Mouse (Mus musculus): ENCODE data around the gene BC025920. TPM values are rescaled to one million over a fixed set of nuclear protein-coding genes. Genes with fewer than 3 reads are reported as not detected.
A peak's percentile ranks its signal among the peaks of the same experiment; 100 is the strongest.

BC025920 gene
- polyA plus RNA-seq, 1 experiment from 2014 or later: 1.8 TPM

GRCm38 (mm10) chr10:81575695-81576094, 30.4 kb upstream of the BC025920 start:
- WGBS: 1% methylated on average over 6 of the region's 6 CpGs
- H3K9ac ChIP-seq: peak overlapping the region; percentile 76
- no peak overlapping the region for H3K27ac ChIP-seq
- peak overlapping the region; percentile 84 for H3K4me2 ChIP-seq
- no peaks in the 10 kb centered on the region for H3K9me3 ChIP-seq
- no peak for ATAC-seq (replicated peaks)
- peaks cover 70% of the 10 kb centered on the region for H3K27me3 ChIP-seq (replicated peaks)
- H3K4me1 ChIP-seq: peaks cover 37% of the 10 kb centered on the region
- peak overlapping the region; percentile 58 for H3K4me3 ChIP-seq
- no peaks in the 10 kb centered on the region for H3K36me3 ChIP-seq (replicated peaks)

- Histone ChIP-seq H3K27me3 (replicated peaks) (peaks cover 70% of the 10 kb centered on the region), H3K36me3 (replicated peaks) (no peaks in the 10 kb centered on the region), H3K4me3 (no peak overlapping the region), H3K4me2 (no peak overlapping the region), H3K9me3 (no peaks in the 10 kb centered on the region), H3K4me1 (peaks cover 19% of the 10 kb centered on the region), H3K9ac (no peak overlapping the region), H3K27ac (no peak overlapping the region)
- 61% methylated on average over 4 of the region's 4 CpGs for WGBS
- ATAC-seq (replicated peaks): no peak
Measured at GRCm38 (mm10) chr10:81579967-81580366, 26.1 kb upstream of the BC025920 start.

- 0 out of 2 replicates have a peak, but pooled peaks cover 3% of the 10 kb centered on the region for H3K36me3 ChIP-seq (replicated peaks)
- H3K4me2 ChIP-seq: no peak overlapping the region
- peaks cover 70% of the 10 kb centered on the region for H3K27me3 ChIP-seq (replicated peaks)
- no peak for ATAC-seq (replicated peaks)
- WGBS: 67% methylated on average over 25 of the region's 25 CpGs
- no peak overlapping the region for H3K27ac ChIP-seq
- peaks cover 13% of the 10 kb centered on the region for H3K4me1 ChIP-seq
- H3K4me3 ChIP-seq: no peak overlapping the region
- H3K9ac ChIP-seq: no peak overlapping the region
- no peaks in the 10 kb centered on the region; the same call in 1 of the 2 replicates for H3K9me3 ChIP-seq
Measured at GRCm38 (mm10) chr10:81580441-81581070, 25.5 kb upstream of the BC025920 start.

DNA sequence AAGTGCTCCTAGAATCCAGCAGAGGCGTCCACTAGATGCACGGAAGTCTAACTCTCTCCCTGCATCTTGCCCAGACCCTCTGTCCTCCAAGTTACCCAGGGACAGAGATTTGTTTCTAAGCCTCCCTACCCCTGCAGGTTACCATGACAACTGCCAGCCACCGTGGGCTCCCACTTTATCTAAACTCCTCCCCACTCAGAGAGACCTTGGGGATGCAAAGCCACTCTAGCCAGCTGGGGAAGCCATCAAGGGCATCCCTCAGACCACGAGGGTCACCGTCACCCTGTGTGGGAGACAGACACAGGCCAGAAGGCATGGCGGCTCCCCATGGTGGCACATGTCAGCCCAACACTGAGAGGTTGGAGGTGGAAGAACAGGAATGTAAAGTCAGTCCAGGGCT, 22.7 kb upstream of the BC025920 start:
- peaks cover 51% of the 10 kb centered on the region for H3K27me3 ChIP-seq (replicated peaks)
- H3K36me3 ChIP-seq (replicated peaks): 0 out of 2 replicates have a peak, but pooled peaks cover 3% of the 10 kb centered on the region
- H3K9ac ChIP-seq: no peak overlapping the region
- H3K27ac ChIP-seq: no peak overlapping the region
- 0 out of 2 replicates have a peak, but pooled peaks cover 5% of the 10 kb centered on the region for H3K4me1 ChIP-seq
- WGBS: 37% methylated on average over 6 of the region's 6 CpGs
- H3K9me3 ChIP-seq: no peaks in the 10 kb centered on the region; the same call in 1 of the 2 replicates
- no peak overlapping the region for H3K4me3 ChIP-seq
- no peak overlapping the region for H3K4me2 ChIP-seq
- ATAC-seq (replicated peaks): no peak

GRCm38 (mm10) chr10:81588739-81589138, 17.3 kb upstream of the BC025920 start:
- no peak for ATAC-seq (replicated peaks)
- Histone ChIP-seq H3K9ac (no peak overlapping the region), H3K9me3 (no peaks in the 10 kb centered on the region; the same call in 1 of the 2 replicates), H3K4me3 (no peak overlapping the region), H3K36me3 (replicated peaks) (0 out of 2 replicates have a peak, but pooled peaks cover 3% of the 10 kb centered on the region), H3K4me1 (no peaks in the 10 kb centered on the region), H3K4me2 (no peak overlapping the region), H3K27ac (no peak overlapping the region), H3K27me3 (replicated peaks) (peaks cover 22% of the 10 kb centered on the region)
- WGBS: 77% methylated on average over 7 of the region's 7 CpGs

DNA sequence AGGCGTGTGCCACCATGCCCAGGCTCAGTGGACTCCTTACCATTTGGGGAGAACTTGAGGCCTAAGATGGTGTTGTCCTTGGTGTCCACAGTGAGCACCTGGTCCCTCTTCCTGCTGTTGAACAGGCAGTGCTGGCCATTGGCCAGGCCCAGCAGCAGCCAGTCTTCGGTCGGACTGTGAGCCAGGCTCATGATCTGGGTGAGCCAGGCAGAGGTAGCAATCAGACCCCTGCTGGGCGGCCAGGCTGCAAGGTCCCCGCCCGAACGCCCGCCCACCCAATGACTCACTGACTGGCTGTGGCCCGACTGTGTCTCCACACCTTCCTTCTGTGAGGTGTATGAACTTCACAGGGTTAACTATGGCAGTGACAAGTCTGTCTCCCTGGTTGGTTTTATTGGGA, 14.2 kb upstream of the BC025920 start:
- 76% methylated on average over 9 of the region's 9 CpGs for WGBS

DNA sequence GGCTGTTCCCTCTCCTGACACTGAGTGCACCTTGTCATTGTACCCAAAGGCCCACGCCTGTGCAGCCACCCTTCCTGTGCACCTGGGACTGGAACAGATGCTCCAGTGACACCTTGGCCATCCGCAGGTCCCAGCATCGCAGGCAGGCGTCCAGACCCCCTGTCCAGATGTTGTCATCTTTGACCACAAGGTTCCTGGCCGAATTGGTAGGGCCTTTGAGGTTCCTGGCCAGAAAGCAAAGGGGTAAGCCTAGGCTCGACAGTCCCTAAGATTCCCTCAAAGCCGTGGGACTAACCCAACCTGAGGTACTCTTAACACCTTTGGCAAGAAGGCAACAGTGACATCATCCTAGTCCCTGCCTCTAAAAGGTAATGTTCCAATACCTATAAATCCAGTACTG, 13.4 kb upstream of the BC025920 start:
- no peak overlapping the region for H3K27ac ChIP-seq
- no peaks in the 10 kb centered on the region for H3K9me3 ChIP-seq
- H3K4me1 ChIP-seq: peaks cover 28% of the 10 kb centered on the region
- no peak overlapping the region for H3K4me2 ChIP-seq
- H3K9ac ChIP-seq: no peak overlapping the region
- H3K27me3 ChIP-seq (replicated peaks): peaks cover 36% of the 10 kb centered on the region
- no peak overlapping the region for H3K4me3 ChIP-seq
- WGBS: 85% methylated on average over 7 of the region's 7 CpGs
- no peak for ATAC-seq (replicated peaks)
- H3K36me3 ChIP-seq (replicated peaks): no peaks in the 10 kb centered on the region

More for the DNA sequence above, 14.2 kb upstream of the BC025920 start:
- H3K27ac ChIP-seq: no peak overlapping the region
- no peak overlapping the region for H3K4me2 ChIP-seq
- no peak overlapping the region for H3K9ac ChIP-seq
- no peaks in the 10 kb centered on the region for H3K9me3 ChIP-seq
- peaks cover 38% of the 10 kb centered on the region for H3K27me3 ChIP-seq (replicated peaks)
- peaks cover 20% of the 10 kb centered on the region for H3K4me1 ChIP-seq
- no peak overlapping the region for H3K4me3 ChIP-seq
- ATAC-seq (replicated peaks): no peak
- no peaks in the 10 kb centered on the region for H3K36me3 ChIP-seq (replicated peaks)

DNA sequence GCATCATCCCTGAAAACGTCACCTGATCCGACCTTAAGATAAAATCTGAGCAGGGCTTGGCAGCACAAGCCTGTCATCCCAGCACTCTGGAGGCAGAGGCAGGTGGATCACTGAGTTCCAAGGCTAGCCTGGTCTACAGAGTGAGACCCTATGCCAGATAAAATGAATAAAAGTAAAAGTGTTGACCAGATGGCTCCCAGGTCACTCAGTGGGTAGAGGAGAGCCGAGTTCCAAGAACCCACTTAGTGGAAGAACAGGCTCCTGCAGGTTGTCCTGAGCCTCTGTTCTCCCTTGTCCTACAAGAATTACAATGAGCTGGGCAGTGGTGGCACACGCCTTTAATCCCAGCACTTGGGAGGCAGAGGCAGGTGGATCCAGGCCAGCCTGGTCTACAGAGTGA, 12.8 kb upstream of the BC025920 start:
- no peak overlapping the region for H3K4me2 ChIP-seq
- H3K36me3 ChIP-seq (replicated peaks): no peaks in the 10 kb centered on the region
- no peak for ATAC-seq (replicated peaks)
- no peak overlapping the region for H3K27ac ChIP-seq
- peaks cover 34% of the 10 kb centered on the region for H3K4me1 ChIP-seq
- no peak overlapping the region for H3K4me3 ChIP-seq
- peaks cover 33% of the 10 kb centered on the region for H3K27me3 ChIP-seq (replicated peaks)
- H3K9ac ChIP-seq: no peak overlapping the region
- 66% methylated on average over 4 of the region's 4 CpGs for WGBS
- no peaks in the 10 kb centered on the region for H3K9me3 ChIP-seq

- no peak overlapping the region for H3K4me2 ChIP-seq
- no peaks in the 10 kb centered on the region for H3K9me3 ChIP-seq
- H3K27ac ChIP-seq: no peak overlapping the region
- H3K27me3 ChIP-seq (replicated peaks): peaks cover 36% of the 10 kb centered on the region
- no peak overlapping the region for H3K4me3 ChIP-seq
- no peak for ATAC-seq (replicated peaks)
- peaks cover 35% of the 10 kb centered on the region for H3K4me1 ChIP-seq
- H3K9ac ChIP-seq: no peak overlapping the region
- H3K36me3 ChIP-seq (replicated peaks): no peaks in the 10 kb centered on the region
- 79% methylated on average over 18 of the region's 18 CpGs for WGBS
Measured at GRCm38 (mm10) chr10:81593935-81594334, 12.1 kb upstream of the BC025920 start.

DNA sequence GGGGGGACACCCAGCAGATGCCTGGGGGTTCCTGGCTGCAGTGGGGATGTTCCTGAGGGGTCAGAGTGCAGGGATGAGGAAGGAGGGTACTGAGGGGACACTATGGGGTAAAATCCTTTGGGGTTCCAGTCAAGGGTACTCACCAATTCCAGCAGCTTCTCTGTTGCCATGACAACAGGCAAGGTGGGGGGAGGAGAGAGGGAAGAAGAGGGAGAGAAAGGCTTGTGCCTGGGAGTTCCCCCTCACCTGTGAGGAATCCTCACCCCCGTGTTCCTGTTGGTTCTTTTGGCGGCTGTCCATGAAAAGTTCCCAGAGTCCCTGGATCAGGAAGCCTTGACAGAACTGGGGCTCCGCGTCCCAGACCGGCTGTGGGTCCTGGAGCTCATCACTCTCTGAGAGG, 10.5 kb upstream of the BC025920 start:
- ATAC-seq (replicated peaks): no peak
- 39% methylated on average over 5 of the region's 5 CpGs for WGBS
- H3K9me3 ChIP-seq: no peaks in the 10 kb centered on the region
- H3K27me3 ChIP-seq (replicated peaks): peaks cover 51% of the 10 kb centered on the region
- peaks cover 41% of the 10 kb centered on the region for H3K4me1 ChIP-seq
- no peak overlapping the region for H3K4me2 ChIP-seq
- no peaks in the 10 kb centered on the region for H3K36me3 ChIP-seq (replicated peaks)
- no peak overlapping the region for H3K9ac ChIP-seq
- H3K4me3 ChIP-seq: no peak overlapping the region
- H3K27ac ChIP-seq: no peak overlapping the region

- H3K4me3 ChIP-seq: no peak overlapping the region
- peak overlapping the region; percentile 71; the same call in 1 of the 2 replicates for H3K27ac ChIP-seq
- no peaks in the 10 kb centered on the region for H3K36me3 ChIP-seq (replicated peaks)
- H3K27me3 ChIP-seq (replicated peaks): peaks cover 51% of the 10 kb centered on the region
- peaks cover 51% of the 10 kb centered on the region for H3K4me1 ChIP-seq
- peak overlapping the region; percentile 39 for H3K4me2 ChIP-seq
- no peak for ATAC-seq (replicated peaks)
- no peaks in the 10 kb centered on the region for H3K9me3 ChIP-seq
- 2% methylated on average over 10 of the region's 10 CpGs for WGBS
- H3K9ac ChIP-seq: no peak overlapping the region
Measured at GRCm38 (mm10) chr10:81596611-81597010, 9.5 kb upstream of the BC025920 start.

DNA sequence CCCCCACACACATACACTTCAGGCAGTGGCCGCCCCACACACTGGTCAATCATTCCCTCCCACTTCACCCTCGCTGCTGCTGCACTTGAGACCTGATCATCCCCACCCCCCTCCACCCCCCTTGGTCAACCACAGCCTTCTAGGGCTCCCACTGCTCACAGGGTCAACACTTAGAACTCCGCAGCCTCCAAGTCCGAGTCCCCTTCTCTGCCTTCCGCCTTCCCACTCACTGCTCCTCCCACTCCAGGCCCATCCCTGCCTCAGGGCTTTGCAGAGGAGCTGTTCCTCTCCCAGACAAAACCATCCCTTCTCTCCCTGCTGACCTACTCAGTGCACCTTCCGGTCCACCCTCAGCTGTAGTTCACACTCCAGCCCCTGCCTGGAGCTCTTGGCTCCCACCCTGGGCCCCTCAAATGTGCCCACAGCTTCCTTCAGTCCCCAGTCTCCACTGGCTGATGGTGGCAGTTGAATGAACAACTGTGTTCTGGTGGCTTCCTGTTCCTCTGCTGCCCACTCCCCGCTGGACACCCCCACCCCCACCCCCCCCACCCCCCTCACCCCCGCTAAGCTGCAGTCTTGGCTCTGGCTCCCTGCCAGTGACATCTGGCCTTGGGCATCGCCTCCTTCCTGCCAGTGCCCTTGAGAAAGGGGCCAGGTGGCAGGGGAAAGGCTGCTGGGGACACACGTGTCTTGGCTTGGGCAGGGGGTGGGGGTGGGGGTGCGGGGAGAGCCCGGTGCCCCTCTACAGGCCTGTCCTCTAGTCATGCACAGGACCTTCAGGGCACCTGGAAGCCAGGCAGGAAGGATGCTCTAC, 8.7 kb upstream of the BC025920 start:
- ATAC-seq (replicated peaks): no peak; the same call in 1 of the 2 replicates

More for the DNA sequence above, 8.7 kb upstream of the BC025920 start:
- Histone ChIP-seq H3K27ac (peak overlapping the region; percentile 71), H3K36me3 (replicated peaks) (no peaks in the 10 kb centered on the region), H3K27me3 (replicated peaks) (peaks cover 51% of the 10 kb centered on the region), H3K9me3 (no peaks in the 10 kb centered on the region), H3K4me1 (peaks cover 54% of the 10 kb centered on the region), H3K4me3 (no peak overlapping the region), H3K9ac (no peak overlapping the region), H3K4me2 (peak overlapping the region; percentile 39)
- 6% methylated on average over 12 of the region's 12 CpGs for WGBS
